ENCODE assay signal across 1 mouse cellular context in genomic region chr6:124803061-124803460, GRCm38 (mm10).
TF ChIP-seq lines count a peak whose summit lies in the region.

No protein-coding gene starts in this region.

TF ChIP-seq in MEL, 35 proteins besides CTCF, POLR2A, EP300 and RAD21:
- TF ChIP-seq CHD2 (IDR thresholded peaks at IDR 0.05; ENCODE audit: low read length): no peak
- no peak for TF ChIP-seq JUND (IDR thresholded peaks at IDR 0.05; ENCODE audit: low read depth, low read length)
- no peak for TF ChIP-seq SIN3A (IDR thresholded peaks at IDR 0.05; ENCODE audit: low read length)
- no peak for TF ChIP-seq MXI1 (IDR thresholded peaks at IDR 0.05; ENCODE audit: low read depth, low read length)
- TF ChIP-seq MYB (IDR thresholded peaks at IDR 0.05; ENCODE audit: low read depth, low read length): no peak
- TF ChIP-seq GATA1 (IDR thresholded peaks at IDR 0.05; ENCODE audit: low read depth, low read length): no peak
- no peak for TF ChIP-seq MYC (IDR thresholded peaks at IDR 0.05; ENCODE audit: low read depth, low read length)
